Mouse (Mus musculus) WW6 (cell line): ENCODE measurements around the gene Tcf25.

Experiments
- DNase-seq: peaks from one replicate; pipeline ENCODE4 v3.0.0-alpha.2; 2013; ENCODE audit warnings: low read depth, low spot score

Tcf25 gene

GRCm38 (mm10) chr8:123349073-123349472 is 24.5 kb upstream of the Tcf25 start:
- no peak for DNase-seq

GRCm38 (mm10) chr8:123352118-123352517 is 21.4 kb upstream of the Tcf25 start:
- no peak for DNase-seq

GRCm38 (mm10) chr8:123352786-123353185 is 20.8 kb upstream of the Tcf25 start:
- no peak for DNase-seq

GRCm38 (mm10) chr8:123353216-123353615 is 20.3 kb upstream of the Tcf25 start:
- DNase-seq, result no peak

- peak; percentile 70 for DNase-seq
Measured at GRCm38 (mm10) chr8:123361082-123361739, 12.3 kb upstream of the Tcf25 start.

- DNase-seq, result peak; percentile 92
Measured at GRCm38 (mm10) chr8:123374239-123374578, 656 bp downstream of the Tcf25 start.

GRCm38 (mm10) chr8:123375701-123376100 is 2.1 kb downstream of the Tcf25 start:
- DNase-seq, result no peak

- DNase-seq, result no peak
Measured at GRCm38 (mm10) chr8:123376106-123376505, 2.6 kb downstream of the Tcf25 start.

- no peak for DNase-seq
Measured at GRCm38 (mm10) chr8:123381711-123382110, 8.2 kb downstream of the Tcf25 start.

GRCm38 (mm10) chr8:123382516-123382915 is 9.0 kb downstream of the Tcf25 start:
- DNase-seq, result no peak

- no peak for DNase-seq
Measured at GRCm38 (mm10) chr8:123384883-123385540, 11.5 kb downstream of the Tcf25 start.

GRCm38 (mm10) chr8:123387041-123387440 is 13.5 kb downstream of the Tcf25 start:
- DNase-seq, result no peak

GRCm38 (mm10) chr8:123387801-123388200 is 14.2 kb downstream of the Tcf25 start:
- no peak for DNase-seq

GRCm38 (mm10) chr8:123389026-123389425 is 15.5 kb downstream of the Tcf25 start:
- DNase-seq, result no peak

- no peak for DNase-seq
Measured at GRCm38 (mm10) chr8:123398308-123398707, 24.8 kb downstream of the Tcf25 start.

- DNase-seq, result no peak
Measured at GRCm38 (mm10) chr8:123401936-123402335, 28.4 kb downstream of the Tcf25 start.

- DNase-seq, result no peak
Measured at GRCm38 (mm10) chr8:123402730-123403326, 29.3 kb downstream of the Tcf25 start.

- no peak for DNase-seq
Measured at GRCm38 (mm10) chr8:123404521-123404920, 31.0 kb downstream of the Tcf25 start.

GRCm38 (mm10) chr8:123406786-123407185 is 33.2 kb downstream of the Tcf25 start, which contains the start of gene Mc1r:
Gene Mc1r (plus strand): TSS chr8:123407107.
- no peak for DNase-seq

- DNase-seq, result no peak
Measured at GRCm38 (mm10) chr8:123407612-123408011, 34.1 kb downstream of the Tcf25 start.

- no peak for DNase-seq
Measured at GRCm38 (mm10) chr8:123408586-123409544, 35.3 kb downstream of the Tcf25 start.

GRCm38 (mm10) chr8:123410049-123410587 is 36.6 kb downstream of the Tcf25 start:
- no peak for DNase-seq
